Mouse (Mus musculus) heart, embryonic 10.5 days (tissue): Measurements from ENCODE around the gene Robo2. TPM values are rescaled to one million over a fixed set of nuclear protein-coding genes. Genes with fewer than 3 reads are reported as not detected.
"Not testable (repeated sequence)": the region's sequence is repeated elsewhere in the genome, so short reads cannot be mapped to it uniquely, and the experiment has no call there.

Source experiments
- DNase-seq: peaks from one replicate; pipeline ENCODE4 v3.0.0-alpha.2; 2017; ENCODE audit warnings: low spot score
- H3K27ac ChIP-seq: fragments of 300-500 bp; sonication (generic); 2 replicates; pipeline ENCODE4 v1.5.1; 2016; ENCODE audit warnings: mild to moderate bottlenecking
- H3K27me3 ChIP-seq: fragments of 300-500 bp; sonication (generic); 2 replicates; pipeline ENCODE4 v1.6.1; 2016; ENCODE audit warnings: mild to moderate bottlenecking; ENCODE audit not compliant: poor library complexity, insufficient read depth, severe bottlenecking
- H3K36me3 ChIP-seq: fragments of 300-500 bp; sonication (generic); 2 replicates; pipeline ENCODE4 v1.6.1; 2016; ENCODE audit warnings: mild to moderate bottlenecking, moderate library complexity
- H3K4me1 ChIP-seq: fragments of 300-500 bp; sonication (generic); 2 replicates; pipeline ENCODE4 v1.6.1; 2016; ENCODE audit warnings: mild to moderate bottlenecking
- H3K4me3 ChIP-seq: fragments of 300-500 bp; sonication (generic); 2 replicates; pipeline ENCODE4 v1.5.1; 2016; ENCODE audit warnings: mild to moderate bottlenecking, moderate library complexity
- H3K9me3 ChIP-seq: fragments of 300-500 bp; sonication (generic); 2 replicates; pipeline ENCODE4 v1.6.1; 2016; ENCODE audit warnings: mild to moderate bottlenecking, moderate library complexity
- WGBS: fragments of 180-500 bp; shearing (Covaris S2); methylation state at CpG from one replicate; pipeline ENCODE4 v1.1.7; 2016; 5-methylcytosine and 5-hydroxymethylcytosine counted together
- polyA plus RNA-seq: library from polyadenylated mRNA; unstranded; fragments of >200 nt; fragmentation: Nextera tagmentation; extraction: Ambion mirVana; gene quantifications from 2 replicates; pipeline ENCODE4 v1.2.1, GENCODE M21; 2016

The Robo2 gene
- polyA plus RNA-seq, 1 experiment from 2014 or later, result 24.3 TPM

DNA sequence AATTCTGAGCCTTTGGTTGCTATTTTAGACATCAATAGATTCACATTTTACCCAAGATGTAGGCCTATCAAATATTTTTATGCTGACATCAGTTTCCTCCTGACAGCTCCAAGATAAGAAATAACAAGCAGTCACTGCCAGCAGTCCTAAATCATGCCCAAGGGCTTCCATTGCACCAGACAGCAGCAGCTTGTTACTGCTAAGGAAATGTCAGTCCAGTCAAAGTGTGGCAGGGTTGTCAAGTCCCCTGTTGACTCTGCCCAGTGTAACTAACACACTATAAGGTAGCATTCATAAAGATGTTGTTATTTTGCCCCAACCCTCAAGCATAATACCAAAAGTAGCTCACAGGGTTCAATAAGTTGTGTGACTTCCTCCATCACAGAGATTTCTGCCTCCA, 243.8 kb downstream of the Robo2 start:
- no peaks in the 10 kb centered on the region for H3K9me3 ChIP-seq
- DNase-seq, result no peak
- no peak overlapping the region for H3K4me3 ChIP-seq
- no peaks in the 10 kb centered on the region for H3K4me1 ChIP-seq
- H3K27ac ChIP-seq, result no peak overlapping the region
- no peaks in the 10 kb centered on the region for H3K36me3 ChIP-seq
- H3K27me3 ChIP-seq, result no peaks in the 10 kb centered on the region

DNA sequence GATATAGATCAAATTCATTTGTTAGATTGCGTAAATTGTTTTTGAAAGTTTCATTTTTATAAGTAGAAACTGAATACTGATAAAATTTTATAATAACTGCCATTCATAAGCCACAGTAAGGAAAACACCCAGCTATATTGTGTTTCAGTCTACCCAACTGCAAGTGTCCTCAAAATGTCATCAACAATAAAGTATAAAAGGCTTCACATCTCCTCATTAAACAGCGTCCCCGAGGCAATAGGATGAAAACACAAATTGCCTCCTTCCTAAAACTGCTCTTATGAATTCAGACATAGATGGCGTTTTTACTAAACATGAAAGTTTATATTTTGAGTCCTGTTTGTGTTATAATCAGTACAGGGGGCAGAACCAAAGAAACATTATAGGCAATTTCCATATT, 249.6 kb downstream of the Robo2 start:
- Histone ChIP-seq H3K9me3 (no peaks in the 10 kb centered on the region), H3K27me3 (no peaks in the 10 kb centered on the region), H3K4me3 (no peak overlapping the region), H3K4me1 (no peaks in the 10 kb centered on the region), H3K27ac (no peak overlapping the region), H3K36me3 (no peaks in the 10 kb centered on the region)
- 88% methylated on average over 4 of the region's 4 CpGs for WGBS
- no peak for DNase-seq

DNA sequence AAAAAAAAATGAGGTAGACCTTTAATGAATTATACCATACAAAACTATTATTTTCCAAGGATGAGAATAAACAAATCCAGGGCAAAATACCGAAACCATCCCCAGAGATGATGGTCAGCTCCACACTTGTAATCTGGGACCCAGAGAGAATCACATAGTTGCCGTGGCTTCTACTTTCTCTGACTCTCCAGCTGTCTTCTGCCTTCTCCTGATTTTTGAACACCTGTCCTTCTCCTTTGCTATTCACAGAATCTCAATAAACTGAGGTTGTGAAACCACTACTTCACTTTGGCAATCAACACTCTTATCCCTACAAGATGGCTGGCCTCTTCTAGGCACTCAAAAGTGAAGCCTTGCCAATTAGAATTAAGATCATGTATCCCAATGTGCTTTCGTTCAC, 252.4 kb downstream of the Robo2 start:
- Histone ChIP-seq H3K36me3 (no peaks in the 10 kb centered on the region), H3K4me1 (no peaks in the 10 kb centered on the region), H3K27ac (no peak overlapping the region), H3K27me3 (no peaks in the 10 kb centered on the region), H3K9me3 (no peaks in the 10 kb centered on the region), H3K4me3 (no peak overlapping the region)
- WGBS, result 86% methylated on average over 3 of the region's 3 CpGs
- no peak for DNase-seq

DNA sequence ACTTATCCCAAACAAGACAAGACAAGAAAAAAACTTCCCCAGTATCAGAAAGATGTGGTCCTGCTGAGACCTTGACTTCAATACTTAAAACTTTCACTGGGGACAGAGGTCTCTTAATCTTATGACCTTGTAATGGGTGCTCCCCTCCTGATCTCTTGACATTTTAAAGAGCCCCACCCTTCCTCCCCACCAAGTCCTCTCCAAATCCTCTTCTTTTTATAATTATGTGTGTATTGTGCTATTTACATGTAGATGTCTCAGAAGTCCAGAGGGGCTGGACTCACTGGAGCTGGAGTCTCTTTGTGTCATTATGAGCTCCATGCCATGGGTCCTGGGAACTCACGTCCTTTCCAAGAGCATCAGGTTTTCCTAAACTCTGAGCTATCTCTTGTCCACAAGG, 275.4 kb downstream of the Robo2 start:
- H3K36me3 ChIP-seq, result no peaks in the 10 kb centered on the region
- H3K27ac ChIP-seq, result no peak overlapping the region
- no peaks in the 10 kb centered on the region for H3K4me1 ChIP-seq
- WGBS, result 85% methylated on average over 1 of the region's 1 CpGs
- H3K4me3 ChIP-seq, result no peak overlapping the region
- no peaks in the 10 kb centered on the region for H3K9me3 ChIP-seq
- no peak for DNase-seq
- H3K27me3 ChIP-seq, result no peaks in the 10 kb centered on the region

DNA sequence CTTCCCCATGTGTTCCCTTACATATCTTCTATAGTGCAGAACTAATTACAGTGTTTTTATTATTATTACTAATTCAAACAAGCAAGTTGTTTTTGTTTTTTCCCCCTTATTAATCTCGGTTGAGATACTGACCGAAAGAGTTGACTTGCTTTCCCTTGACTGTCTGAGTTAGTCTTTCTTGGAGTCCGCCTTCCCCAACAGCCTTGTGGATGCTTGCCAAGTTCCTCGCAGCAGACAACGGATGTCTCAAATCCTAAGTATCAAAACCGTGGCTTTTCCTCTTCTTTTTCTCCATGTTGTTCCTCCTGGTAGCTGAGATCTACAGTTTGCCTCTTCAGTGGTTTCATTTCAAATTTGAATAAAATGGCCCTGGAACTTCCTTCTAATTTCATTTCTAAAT, 278.8 kb downstream of the Robo2 start:
- Histone ChIP-seq H3K27me3 (no peaks in the 10 kb centered on the region), H3K4me3 (no peak overlapping the region), H3K36me3 (no peaks in the 10 kb centered on the region), H3K9me3 (no peaks in the 10 kb centered on the region), H3K4me1 (no peaks in the 10 kb centered on the region), H3K27ac (no peak overlapping the region)
- no peak for DNase-seq
- WGBS, result 80% methylated on average over 6 of the region's 6 CpGs

DNA sequence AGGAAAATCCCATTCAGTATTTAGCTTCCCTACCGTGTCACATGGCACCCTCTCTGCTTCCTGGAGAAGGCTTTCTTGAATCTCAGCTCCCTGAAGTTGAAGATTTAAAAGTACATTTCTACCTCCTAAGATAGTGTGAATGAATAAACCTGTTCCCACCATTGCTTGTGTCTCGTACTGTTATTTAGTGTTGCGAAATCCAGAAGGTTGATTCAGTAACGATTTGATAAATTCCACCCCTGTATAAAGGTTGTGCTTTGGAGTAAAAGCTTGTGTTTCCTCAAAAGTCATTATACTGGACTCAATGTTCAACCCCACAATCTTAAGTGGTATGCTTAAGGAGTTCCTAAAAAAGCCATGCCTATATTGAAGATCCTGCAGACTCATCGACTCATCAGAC, 280.3 kb downstream of the Robo2 start:
- DNase-seq, result no peak
- no peaks in the 10 kb centered on the region for H3K27me3 ChIP-seq
- H3K4me1 ChIP-seq, result no peaks in the 10 kb centered on the region
- H3K9me3 ChIP-seq, result no peaks in the 10 kb centered on the region
- no peak overlapping the region for H3K4me3 ChIP-seq
- no peaks in the 10 kb centered on the region for H3K36me3 ChIP-seq
- H3K27ac ChIP-seq, result no peak overlapping the region
- 87% methylated on average over 5 of the region's 5 CpGs for WGBS

DNA sequence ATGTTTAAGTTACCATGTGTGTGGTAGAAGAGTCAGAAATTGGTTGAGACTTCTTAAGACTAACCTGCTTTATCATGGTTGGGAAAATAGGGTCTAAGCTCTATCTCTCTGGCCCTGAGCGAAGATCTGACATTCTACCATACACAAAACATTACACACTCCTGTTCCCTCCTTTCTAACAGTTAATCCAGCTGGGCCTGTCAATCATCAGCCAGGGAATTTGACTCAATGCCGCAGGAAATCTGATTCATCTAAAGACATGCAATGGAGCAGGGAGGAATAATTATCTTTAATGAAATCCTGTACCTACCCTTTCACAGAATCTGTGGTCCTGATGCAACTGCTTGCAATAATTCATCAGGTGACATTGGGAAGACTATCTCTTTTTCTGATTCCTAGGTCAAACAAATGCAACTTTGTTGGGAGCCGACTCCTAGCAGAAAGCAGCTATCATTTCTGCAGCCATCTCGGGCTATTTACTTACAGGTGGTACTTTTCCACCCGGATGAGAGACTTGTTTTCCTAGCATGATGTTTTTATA, 283.1 kb downstream of the Robo2 start:
- Histone ChIP-seq H3K27me3 (no peaks in the 10 kb centered on the region), H3K36me3 (no peaks in the 10 kb centered on the region), H3K27ac (no peak overlapping the region), H3K4me3 (no peak overlapping the region), H3K9me3 (no peaks in the 10 kb centered on the region), H3K4me1 (no peaks in the 10 kb centered on the region)
- WGBS, result 84% methylated on average over 5 of the region's 5 CpGs
- DNase-seq, result no peak

DNA sequence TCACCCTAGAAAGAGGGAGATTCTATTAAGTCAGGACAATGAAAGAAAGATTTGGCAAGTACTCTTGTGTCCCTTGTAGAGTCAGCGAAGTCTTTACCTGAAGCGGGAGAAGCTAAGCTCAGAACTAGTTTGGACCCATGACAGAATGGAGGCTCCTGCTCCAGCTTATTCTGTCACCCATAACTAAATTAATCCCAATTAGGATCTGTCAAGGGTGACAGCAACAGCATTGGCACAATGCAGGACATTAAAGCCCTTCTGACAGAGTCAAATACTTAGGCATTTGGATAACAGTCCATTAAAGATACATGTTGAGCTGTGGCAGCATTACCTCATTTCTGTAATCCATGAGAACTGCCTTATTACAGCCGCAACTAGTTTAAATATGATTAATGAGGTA, 298.5 kb downstream of the Robo2 start:
- no peak for DNase-seq
- Histone ChIP-seq H3K36me3 (no peaks in the 10 kb centered on the region), H3K9me3 (no peaks in the 10 kb centered on the region), H3K27ac (no peak overlapping the region), H3K4me1 (no peaks in the 10 kb centered on the region), H3K4me3 (no peak overlapping the region), H3K27me3 (no peaks in the 10 kb centered on the region)
- WGBS, result 86% methylated on average over 3 of the region's 3 CpGs

DNA sequence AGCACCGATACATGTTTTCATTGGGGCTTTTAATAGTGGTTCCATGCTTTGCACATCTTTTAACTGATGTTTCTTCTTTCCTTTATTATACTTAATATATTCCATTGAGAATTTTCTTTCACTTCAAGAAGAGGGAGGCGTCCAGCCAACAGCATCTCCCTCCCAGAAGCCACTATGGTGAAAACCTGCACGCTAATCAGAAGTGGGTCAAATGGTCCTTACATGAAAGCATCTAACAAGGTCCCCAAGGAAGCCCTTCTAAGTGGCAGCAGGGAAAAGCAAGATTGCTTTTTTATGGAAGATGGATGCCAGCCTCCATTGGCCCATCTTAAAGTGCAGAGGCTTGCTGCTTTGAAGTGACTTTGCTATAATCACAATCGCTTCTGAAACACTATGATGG, 300.5 kb downstream of the Robo2 start:
- 79% methylated on average over 4 of the region's 4 CpGs for WGBS
- DNase-seq, result no peak
- no peak overlapping the region for H3K27ac ChIP-seq
- H3K4me1 ChIP-seq, result no peaks in the 10 kb centered on the region
- no peak overlapping the region for H3K4me3 ChIP-seq
- no peaks in the 10 kb centered on the region for H3K36me3 ChIP-seq
- H3K27me3 ChIP-seq, result no peaks in the 10 kb centered on the region
- no peaks in the 10 kb centered on the region for H3K9me3 ChIP-seq

DNA sequence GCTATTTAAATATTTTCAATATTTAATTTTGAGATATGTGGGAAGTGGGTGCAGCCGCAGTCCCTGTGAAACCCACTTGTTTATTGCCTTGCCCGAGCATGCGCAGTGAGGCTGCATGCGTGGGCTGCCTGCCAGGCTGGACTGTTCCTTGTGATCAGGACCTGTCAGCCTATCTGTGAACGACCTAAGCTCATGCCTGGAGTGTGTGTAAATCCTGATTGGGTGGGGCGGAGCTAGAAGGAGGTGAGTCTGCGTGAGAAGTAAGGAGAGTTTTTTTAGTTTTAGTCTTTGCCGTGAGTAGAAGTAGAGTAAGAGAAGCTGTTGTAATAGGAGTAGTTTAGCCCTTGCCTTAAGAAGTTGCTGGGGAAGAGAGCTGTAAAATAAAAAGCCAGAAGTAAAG, 307.2 kb downstream of the Robo2 start:
- not testable (repeated sequence) for H3K9me3 ChIP-seq, H3K27me3 ChIP-seq, H3K36me3 ChIP-seq, DNase-seq, H3K4me3 ChIP-seq, H3K4me1 ChIP-seq, H3K27ac ChIP-seq
- WGBS, result 74% methylated on average over 8 of the region's 8 CpGs

DNA sequence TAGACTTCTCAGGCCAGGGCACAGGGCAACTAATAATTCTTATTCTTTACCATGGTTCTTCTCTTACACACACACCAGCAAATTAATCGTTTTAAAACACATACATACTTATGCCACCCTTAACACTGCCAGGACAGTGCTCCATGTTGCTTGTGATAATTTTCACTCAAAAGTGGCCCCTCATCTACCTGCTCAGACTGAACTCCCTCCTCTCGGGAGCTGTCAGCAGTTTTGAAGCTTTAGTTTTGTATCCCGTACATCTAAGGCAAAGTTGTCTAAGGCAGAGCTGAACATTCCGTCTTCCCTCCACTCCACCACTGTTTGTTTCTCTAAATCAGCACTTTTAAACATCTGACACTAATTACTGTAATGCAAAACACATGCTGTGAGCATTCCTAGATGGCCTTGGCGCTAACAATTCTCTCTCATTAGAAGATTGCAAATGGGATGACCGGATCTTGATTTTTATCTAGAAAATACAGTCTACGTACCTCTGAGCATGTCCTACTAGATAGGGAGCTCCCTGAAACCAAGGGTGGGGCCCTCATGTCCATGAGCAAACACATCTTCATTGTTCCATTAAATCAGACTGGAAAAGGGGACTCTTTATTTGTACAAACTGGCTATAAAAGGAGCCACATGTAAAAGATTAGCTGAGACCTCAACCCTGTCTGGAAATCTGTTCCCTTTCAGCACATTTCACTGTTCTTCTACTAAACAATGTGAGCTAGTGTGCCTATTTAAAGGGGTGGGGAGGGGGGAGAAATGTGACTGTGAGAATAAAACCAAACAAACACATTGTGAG, 318.4 kb downstream of the Robo2 start:
- no peak overlapping the region for H3K27ac ChIP-seq
- H3K4me3 ChIP-seq, result no peak overlapping the region
- H3K36me3 ChIP-seq, result no peaks in the 10 kb centered on the region
- H3K9me3 ChIP-seq, result no peaks in the 10 kb centered on the region
- no peaks in the 10 kb centered on the region for H3K4me1 ChIP-seq
- H3K27me3 ChIP-seq, result no peaks in the 10 kb centered on the region
- 50% methylated on average over 7 of the region's 7 CpGs for WGBS
- DNase-seq, result no peak

DNA sequence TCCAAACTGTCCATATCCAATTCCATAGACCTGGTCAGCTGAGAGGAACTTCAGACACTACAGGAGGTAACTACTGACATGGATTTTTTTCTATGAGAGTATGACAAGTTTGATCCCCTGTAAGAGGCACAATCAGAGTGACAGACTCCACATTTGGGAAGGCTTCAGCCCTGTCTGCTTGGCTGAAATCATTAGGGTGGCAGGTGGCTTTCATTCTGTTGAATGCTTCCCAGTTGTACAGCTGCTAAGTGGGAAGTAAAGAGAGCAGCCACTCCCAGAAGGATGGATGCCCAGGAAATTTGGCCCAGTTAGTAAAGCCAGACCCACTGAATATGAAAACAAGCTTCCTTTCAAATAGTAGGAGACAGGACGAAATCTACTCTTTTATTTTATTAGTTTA, 321.7 kb downstream of the Robo2 start:
- Histone ChIP-seq H3K4me1 (no peaks in the 10 kb centered on the region), H3K27me3 (no peaks in the 10 kb centered on the region)
- no peak for DNase-seq

DNA sequence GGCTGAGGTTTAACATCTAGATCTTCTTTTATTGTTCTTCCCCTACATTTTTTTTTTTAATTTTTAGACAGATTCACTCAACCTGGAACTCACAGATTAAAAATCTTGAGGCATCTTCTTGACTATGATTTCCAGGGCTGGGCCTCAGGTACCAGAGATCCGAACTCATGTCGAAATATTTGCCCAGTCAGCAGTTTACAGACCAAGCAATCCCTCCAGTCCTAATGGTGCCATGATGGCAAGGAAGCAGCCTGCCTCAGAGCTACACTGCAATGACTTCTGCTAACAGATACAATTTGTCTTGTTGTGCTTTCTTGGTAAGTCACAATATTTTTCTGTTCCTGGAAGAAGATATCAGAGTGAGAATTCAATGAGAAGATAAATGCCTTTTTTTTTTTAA, 327.4 kb downstream of the Robo2 start:
- H3K4me1 ChIP-seq, result no peaks in the 10 kb centered on the region
- H3K9me3 ChIP-seq, result no peaks in the 10 kb centered on the region
- H3K4me3 ChIP-seq, result no peak overlapping the region
- DNase-seq, result no peak
- no peak overlapping the region for H3K27ac ChIP-seq
- H3K27me3 ChIP-seq, result no peaks in the 10 kb centered on the region
- H3K36me3 ChIP-seq, result no peaks in the 10 kb centered on the region
- 94% methylated on average over 2 of the region's 2 CpGs for WGBS

More for the DNA sequence above, 321.7 kb downstream of the Robo2 start:
- Histone ChIP-seq H3K36me3 (no peaks in the 10 kb centered on the region), H3K4me3 (no peak overlapping the region), H3K9me3 (no peaks in the 10 kb centered on the region), H3K27ac (no peak overlapping the region)
- WGBS, result 74% methylated on average over 1 of the region's 1 CpGs

DNA sequence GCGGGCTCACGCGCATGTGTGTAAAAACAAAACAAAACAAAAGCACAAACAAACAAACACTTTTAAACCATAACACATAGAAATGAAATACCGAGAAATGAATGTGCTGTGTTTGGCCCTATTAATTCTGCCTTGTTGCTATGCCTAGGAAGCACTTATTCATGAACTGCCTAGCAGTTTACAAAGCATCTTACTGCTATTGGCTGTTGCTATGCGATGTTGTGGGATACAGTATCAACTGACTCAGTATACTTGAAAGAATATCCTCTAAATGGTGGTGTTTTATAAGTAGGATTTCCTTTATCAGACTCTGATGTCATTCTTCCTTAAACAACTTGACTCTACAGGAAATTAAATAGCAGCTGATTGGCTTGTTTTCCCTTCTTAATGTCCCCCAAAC, 339.0 kb downstream of the Robo2 start:
- H3K4me1 ChIP-seq, result no peaks in the 10 kb centered on the region
- no peak for DNase-seq
- no peaks in the 10 kb centered on the region for H3K9me3 ChIP-seq
- H3K4me3 ChIP-seq, result no peak overlapping the region
- WGBS, result 89% methylated on average over 5 of the region's 5 CpGs
- H3K36me3 ChIP-seq, result no peaks in the 10 kb centered on the region
- H3K27ac ChIP-seq, result no peak overlapping the region
- no peaks in the 10 kb centered on the region for H3K27me3 ChIP-seq
